Mouse (Mus musculus) neural tube, embryonic 13.5 days (tissue): ENCODE data around the gene Aldh6a1. TPM values are rescaled to one million over a fixed set of nuclear protein-coding genes. Genes with fewer than 3 reads are reported as not detected.

Experiments used
- ATAC-seq: fragments of 200-750 bp; cut with Nextera tagmentation; 2 replicates; pipeline ENCODE4 v1.8.0; 2017; ENCODE audit warnings: low read depth, mild to moderate bottlenecking, moderate TSS enrichment, moderate library complexity
- H3K27ac ChIP-seq: fragments of 300-500 bp; sonication (generic); replicated peaks from 2 replicates; pipeline ENCODE4 v1.5.1; 2015; ENCODE audit warnings: moderate library complexity, mild to moderate bottlenecking, inconsistent platforms
- H3K27me3 ChIP-seq: fragments of 300-500 bp; sonication (generic); 2 replicates; pipeline ENCODE4 v1.6.1; 2015; ENCODE audit warnings: mild to moderate bottlenecking, inconsistent platforms
- H3K36me3 ChIP-seq: fragments of 300-500 bp; sonication (generic); 2 replicates; pipeline ENCODE4 v1.6.1; 2015; ENCODE audit warnings: mild to moderate bottlenecking, inconsistent platforms
- H3K4me1 ChIP-seq: fragments of 300-500 bp; sonication (generic); replicated peaks from 2 replicates; pipeline ENCODE4 v1.6.1; 2015; ENCODE audit warnings: inconsistent platforms
- H3K4me2 ChIP-seq: fragments of 300-500 bp; sonication (generic); 2 replicates; pipeline ENCODE4 v1.6.1; 2015; ENCODE audit warnings: inconsistent platforms, mild to moderate bottlenecking, moderate library complexity
- H3K4me3 ChIP-seq: fragments of 300-500 bp; sonication (generic); 2 replicates; pipeline ENCODE4 v1.5.1; 2015; ENCODE audit warnings: mild to moderate bottlenecking, inconsistent platforms
- H3K9ac ChIP-seq: fragments of 300-500 bp; sonication (generic); 2 replicates; pipeline ENCODE4 v1.6.1; 2015; ENCODE audit warnings: moderate library complexity, mild to moderate bottlenecking, inconsistent platforms
- H3K9me3 ChIP-seq: fragments of 300-500 bp; sonication (generic); 2 replicates; pipeline ENCODE4 v1.6.1; 2016; ENCODE audit warnings: inconsistent platforms
- WGBS: fragments of 180-500 bp; shearing (Covaris S2); methylation state at CpG from one replicate; pipeline ENCODE4 v1.1.7; 2015; 5-methylcytosine and 5-hydroxymethylcytosine counted together
- polyA plus RNA-seq: library from polyadenylated mRNA; unstranded; fragments of >200 nt; fragmentation: Nextera tagmentation; extraction: Ambion mirVana; gene quantifications from 2 replicates; pipeline ENCODE4 v1.2.1, GENCODE M21; 2015

Gene Aldh6a1
- polyA plus RNA-seq, 1 experiment from 2014 or later = 31.9 TPM

DNA sequence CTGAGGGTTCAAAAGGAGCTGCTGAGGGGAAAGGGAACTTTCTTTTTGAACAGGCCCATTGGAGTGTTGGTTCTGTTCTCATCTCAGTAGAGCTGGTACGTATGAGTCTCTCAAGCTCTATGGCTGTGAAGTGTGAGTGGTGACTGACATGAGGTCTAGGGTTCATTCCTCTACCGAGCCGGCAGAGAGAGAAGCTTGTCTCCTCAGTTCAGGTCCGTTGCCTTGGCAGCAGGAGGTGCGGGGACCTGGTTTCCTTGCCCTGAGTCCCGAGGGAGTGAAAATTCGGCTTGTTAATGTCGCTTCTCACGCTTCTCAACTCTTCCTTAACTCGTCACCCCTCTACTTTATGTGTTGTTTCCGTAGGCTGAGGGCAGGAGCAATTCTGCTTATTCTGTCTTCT, 997 bp upstream of the Aldh6a1 start:
- peaks cover 15% of the 10 kb centered on the region; the same call in 1 of the 2 replicates for H3K27me3 ChIP-seq
- no peaks in the 10 kb centered on the region for H3K9me3 ChIP-seq
- H3K27ac ChIP-seq = peak overlapping the region; percentile 74
- peak overlapping the region; percentile 83 for H3K9ac ChIP-seq
- peak overlapping the region; percentile 96 for H3K4me2 ChIP-seq
- no peak for ATAC-seq
- peaks cover 22% of the 10 kb centered on the region for H3K4me1 ChIP-seq
- under 1% methylated on average over 11 of the region's 11 CpGs for WGBS
- peak overlapping the region; percentile 78 for H3K4me3 ChIP-seq
- peaks cover 2% of the 10 kb centered on the region; the same call in 1 of the 2 replicates for H3K36me3 ChIP-seq

DNA sequence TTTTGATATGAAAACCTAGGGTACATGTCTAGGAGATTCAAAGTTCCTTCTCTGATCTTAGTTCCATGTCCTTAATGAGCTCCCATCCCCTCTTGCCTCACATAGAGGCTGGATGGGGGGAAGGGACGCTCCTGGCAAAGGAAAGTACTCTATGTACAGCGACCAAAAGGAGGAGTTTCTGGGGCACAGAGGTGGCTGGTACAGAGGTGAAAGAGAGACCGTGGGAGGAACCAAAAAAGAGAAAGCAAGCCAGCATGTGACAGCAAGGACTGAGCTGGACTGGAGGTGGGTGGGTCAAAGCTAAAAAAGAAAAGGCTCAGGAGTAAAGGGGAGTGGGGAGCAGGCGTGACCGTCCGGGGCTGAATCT, 470 bp downstream of the Aldh6a1 start:
- Histone ChIP-seq H3K27me3 (peaks cover 23% of the 10 kb centered on the region), H3K4me3 (peak overlapping the region; percentile 78), H3K4me2 (peak overlapping the region; percentile 96), H3K27ac (peak overlapping the region; percentile 78), H3K9ac (peak overlapping the region; percentile 74), H3K4me1 (peaks cover 22% of the 10 kb centered on the region), H3K9me3 (no peaks in the 10 kb centered on the region), H3K36me3 (no peaks in the 10 kb centered on the region)
- ATAC-seq = no peak; the same call in 1 of the 2 replicates
- under 1% methylated on average over 6 of the region's 6 CpGs for WGBS

DNA sequence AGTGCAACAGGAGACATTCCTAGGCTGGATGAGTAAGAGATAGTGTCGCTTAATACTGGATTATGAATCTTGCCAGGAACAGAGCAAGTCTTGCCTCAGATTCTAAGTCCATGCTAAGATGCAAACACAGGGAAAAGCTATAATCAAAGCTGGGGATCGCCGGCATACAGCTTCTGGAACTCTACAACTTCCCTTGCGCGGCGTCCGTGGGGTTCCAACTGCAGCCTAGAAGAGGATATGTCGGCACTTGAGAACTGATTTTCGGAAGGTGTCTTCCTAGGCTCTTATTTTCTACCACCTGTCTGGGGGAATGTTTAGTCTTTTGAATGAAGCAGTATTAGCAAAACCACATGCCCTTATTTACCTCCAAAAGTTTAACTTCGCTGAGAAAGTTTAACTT, 917 bp downstream of the Aldh6a1 start:
- no peaks in the 10 kb centered on the region for H3K9me3 ChIP-seq
- peak overlapping the region; percentile 74 for H3K9ac ChIP-seq
- peaks cover 23% of the 10 kb centered on the region for H3K27me3 ChIP-seq
- peak overlapping the region; percentile 78 for H3K4me3 ChIP-seq
- peaks cover 22% of the 10 kb centered on the region for H3K4me1 ChIP-seq
- no peak for ATAC-seq
- WGBS = 51% methylated on average over 10 of the region's 10 CpGs
- H3K36me3 ChIP-seq = no peaks in the 10 kb centered on the region
- H3K27ac ChIP-seq = no peak overlapping the region
- H3K4me2 ChIP-seq = peak overlapping the region; percentile 96

DNA sequence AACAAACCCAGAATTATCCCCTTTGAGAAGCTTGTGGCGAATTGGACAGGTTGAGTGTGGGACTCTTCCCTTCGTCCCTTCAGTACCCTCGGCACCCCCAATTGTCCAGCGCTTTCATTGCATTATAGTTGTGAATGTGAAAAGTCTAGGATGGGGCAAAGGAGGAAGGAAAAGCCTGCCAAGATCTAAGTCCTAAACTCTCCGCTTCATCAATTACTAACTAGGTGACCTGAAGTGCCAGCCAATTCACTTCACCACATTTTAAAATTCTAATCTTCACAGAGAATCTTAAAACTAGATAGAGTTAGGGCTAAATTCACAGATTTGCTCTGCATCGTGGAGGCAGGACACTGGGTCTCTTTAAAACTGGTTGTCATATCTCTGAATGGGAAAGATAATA, 2.6 kb downstream of the Aldh6a1 start:
- Histone ChIP-seq H3K27me3 (peaks cover 23% of the 10 kb centered on the region), H3K9ac (no peak overlapping the region), H3K4me1 (peaks cover 22% of the 10 kb centered on the region), H3K4me2 (no peak overlapping the region), H3K27ac (no peak overlapping the region), H3K9me3 (no peaks in the 10 kb centered on the region), H3K36me3 (no peaks in the 10 kb centered on the region), H3K4me3 (no peak overlapping the region)
- ATAC-seq = no peak
- 83% methylated on average over 6 of the region's 6 CpGs for WGBS

DNA sequence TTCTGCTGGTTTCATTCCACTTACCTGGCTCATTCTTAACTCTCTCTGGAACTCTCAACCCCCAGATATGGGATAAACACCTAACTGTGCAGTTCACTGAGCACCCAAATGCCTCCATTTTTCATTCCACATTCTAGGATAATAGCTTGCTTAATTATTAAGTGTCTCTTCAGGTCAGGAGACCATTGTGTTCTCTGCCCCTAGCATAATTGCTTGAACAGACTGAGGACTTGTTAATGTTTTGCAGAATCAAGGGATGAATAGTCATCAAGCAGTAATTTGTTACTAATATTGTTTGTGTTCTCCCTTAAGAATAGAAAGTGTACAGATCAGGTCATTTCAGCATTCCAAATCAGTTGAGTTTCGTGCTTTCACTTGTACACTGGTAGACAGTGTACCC, 3.4 kb downstream of the Aldh6a1 start:
- WGBS = 73% methylated on average over 1 of the region's 1 CpGs
- Histone ChIP-seq H3K27me3 (peaks cover 23% of the 10 kb centered on the region), H3K9ac (no peak overlapping the region), H3K4me1 (peaks cover 17% of the 10 kb centered on the region), H3K4me3 (no peak overlapping the region), H3K9me3 (no peaks in the 10 kb centered on the region), H3K36me3 (no peaks in the 10 kb centered on the region), H3K4me2 (no peak overlapping the region), H3K27ac (no peak overlapping the region)
- no peak for ATAC-seq

DNA sequence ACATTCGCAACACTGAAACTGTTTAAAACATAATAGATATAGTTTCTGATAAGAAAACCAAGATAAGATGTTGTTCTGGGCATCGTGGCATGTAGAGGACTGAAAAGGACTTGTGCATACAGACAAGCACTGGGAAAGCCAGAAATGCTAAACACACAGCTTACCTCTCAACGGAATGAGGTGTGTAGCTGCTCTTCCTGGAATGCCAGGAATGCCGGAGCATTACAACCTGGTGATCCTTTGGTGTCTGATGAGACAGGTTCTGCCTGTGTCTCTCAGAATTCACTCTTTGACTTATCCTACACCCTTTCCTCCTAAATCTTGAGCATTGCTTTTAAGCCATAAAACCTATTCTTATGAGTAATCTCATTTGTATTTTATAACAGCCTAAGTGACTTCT, 8.3 kb downstream of the Aldh6a1 start:
- no peaks in the 10 kb centered on the region for H3K9me3 ChIP-seq
- no peak overlapping the region for H3K27ac ChIP-seq
- WGBS = 80% methylated on average over 4 of the region's 4 CpGs
- H3K27me3 ChIP-seq = peaks cover 15% of the 10 kb centered on the region
- no peaks in the 10 kb centered on the region for H3K4me1 ChIP-seq
- ATAC-seq = no peak
- H3K9ac ChIP-seq = no peak overlapping the region
- H3K4me3 ChIP-seq = no peak overlapping the region
- H3K36me3 ChIP-seq = 0 out of 2 replicates have a peak, but pooled peaks cover 11% of the 10 kb centered on the region
- no peak overlapping the region for H3K4me2 ChIP-seq

DNA sequence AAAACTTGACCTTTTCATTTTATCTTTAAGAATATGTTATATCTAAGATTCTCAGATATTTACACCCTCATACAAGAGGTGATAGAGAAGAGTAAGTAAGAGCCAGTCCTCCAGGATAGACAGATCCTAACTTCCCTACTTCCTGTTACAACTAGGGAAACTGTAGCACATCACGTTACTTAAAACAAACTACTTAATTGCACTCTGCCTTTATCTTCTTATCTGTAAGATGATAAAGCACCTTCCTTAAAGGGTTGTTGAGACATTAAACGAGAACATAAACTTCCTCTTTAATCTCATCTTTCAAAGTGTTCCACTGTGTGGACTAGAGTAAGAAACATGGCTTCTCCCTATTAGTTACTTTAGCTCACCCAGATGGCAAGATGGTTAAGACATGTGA, 12.1 kb downstream of the Aldh6a1 start:
- 82% methylated on average over 2 of the region's 2 CpGs for WGBS
- no peak overlapping the region for H3K9ac ChIP-seq
- no peak overlapping the region for H3K27ac ChIP-seq
- no peaks in the 10 kb centered on the region for H3K9me3 ChIP-seq
- H3K36me3 ChIP-seq = peaks cover 26% of the 10 kb centered on the region
- no peak overlapping the region for H3K4me3 ChIP-seq
- no peaks in the 10 kb centered on the region for H3K4me1 ChIP-seq
- no peak overlapping the region for H3K4me2 ChIP-seq
- no peak for ATAC-seq
- no peaks in the 10 kb centered on the region for H3K27me3 ChIP-seq

DNA sequence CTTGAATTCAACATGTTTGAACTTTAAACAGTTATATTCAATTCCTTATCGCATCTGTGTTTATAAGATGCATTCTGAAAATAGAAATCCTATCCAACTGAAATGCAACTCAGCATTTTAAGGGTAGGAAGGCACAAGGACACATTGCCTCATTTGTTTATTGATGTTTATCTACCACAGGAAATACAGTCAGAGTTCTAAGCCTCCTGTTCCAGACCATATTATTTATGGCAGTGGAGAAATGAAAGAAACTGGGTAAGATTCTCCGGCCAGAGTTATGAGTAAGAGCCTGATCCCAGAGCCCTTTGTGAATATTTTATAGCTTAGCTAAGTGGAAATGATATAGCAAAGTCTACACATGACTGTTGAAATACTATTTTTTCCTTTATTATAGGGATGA, 21.0 kb downstream of the Aldh6a1 start:
- Histone ChIP-seq H3K27ac (no peak overlapping the region), H3K4me1 (no peaks in the 10 kb centered on the region), H3K27me3 (no peaks in the 10 kb centered on the region), H3K4me3 (no peak overlapping the region), H3K9ac (no peak overlapping the region), H3K4me2 (no peak overlapping the region), H3K9me3 (no peaks in the 10 kb centered on the region), H3K36me3 (peaks cover 27% of the 10 kb centered on the region)
- no peak for ATAC-seq
- 86% methylated on average over 2 of the region's 2 CpGs for WGBS

DNA sequence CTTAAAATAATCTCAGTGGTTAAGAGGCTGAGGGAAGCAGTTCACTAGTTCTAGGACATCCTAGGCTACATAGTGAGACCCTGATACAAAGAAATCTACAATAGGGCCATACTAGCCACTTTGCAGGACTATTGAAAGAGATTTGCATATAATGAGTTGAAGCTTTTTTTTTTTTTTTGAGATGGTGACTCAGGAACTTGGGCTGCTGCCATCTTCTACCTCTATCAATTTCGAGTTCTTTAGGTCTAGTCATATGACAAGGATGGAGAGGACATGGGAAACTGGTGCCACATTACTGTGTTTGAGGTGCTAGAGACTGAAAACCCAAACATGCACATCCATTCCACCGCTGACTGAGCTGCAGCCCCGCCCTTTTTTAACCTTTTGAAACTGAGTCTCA, 26.8 kb downstream of the Aldh6a1 start:
- WGBS = 52% methylated on average over 3 of the region's 3 CpGs
- H3K4me2 ChIP-seq = no peak overlapping the region

DNA sequence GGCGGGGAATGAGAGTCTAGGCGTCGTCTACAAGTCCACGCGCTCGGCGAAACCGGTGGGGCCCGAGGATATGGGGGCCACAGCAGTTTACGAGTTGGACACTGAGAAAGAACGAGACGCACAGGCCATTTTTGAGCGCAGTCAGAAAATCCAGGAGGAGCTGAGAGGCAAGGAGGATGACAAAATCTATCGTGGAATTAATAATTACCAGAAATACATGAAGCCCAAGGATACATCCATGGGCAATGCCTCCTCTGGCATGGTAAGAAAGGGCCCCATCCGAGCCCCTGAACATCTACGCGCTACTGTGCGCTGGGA, 33.2 kb downstream of the Aldh6a1 start:
- WGBS = 35% methylated on average over 18 of the region's 18 CpGs
- Histone ChIP-seq H3K9ac (peak overlapping the region; percentile 78), H3K36me3 (peaks cover 6% of the 10 kb centered on the region; the same call in 1 of the 2 replicates), H3K4me1 (peaks cover 9% of the 10 kb centered on the region), H3K27me3 (no peaks in the 10 kb centered on the region), H3K27ac (peak overlapping the region; percentile 80), H3K4me2 (peak overlapping the region; percentile 81), H3K4me3 (peak overlapping the region; percentile 52), H3K9me3 (no peaks in the 10 kb centered on the region)
- ATAC-seq = no peak; the same call in none of the 2 replicates

More for the DNA sequence above, 26.8 kb downstream of the Aldh6a1 start:
- no peak for ATAC-seq
- Histone ChIP-seq H3K9me3 (no peaks in the 10 kb centered on the region), H3K36me3 (peaks cover 4% of the 10 kb centered on the region; the same call in 1 of the 2 replicates), H3K27ac (no peak overlapping the region), H3K27me3 (no peaks in the 10 kb centered on the region), H3K4me3 (no peak overlapping the region), H3K9ac (no peak overlapping the region), H3K4me1 (no peaks in the 10 kb centered on the region)

DNA sequence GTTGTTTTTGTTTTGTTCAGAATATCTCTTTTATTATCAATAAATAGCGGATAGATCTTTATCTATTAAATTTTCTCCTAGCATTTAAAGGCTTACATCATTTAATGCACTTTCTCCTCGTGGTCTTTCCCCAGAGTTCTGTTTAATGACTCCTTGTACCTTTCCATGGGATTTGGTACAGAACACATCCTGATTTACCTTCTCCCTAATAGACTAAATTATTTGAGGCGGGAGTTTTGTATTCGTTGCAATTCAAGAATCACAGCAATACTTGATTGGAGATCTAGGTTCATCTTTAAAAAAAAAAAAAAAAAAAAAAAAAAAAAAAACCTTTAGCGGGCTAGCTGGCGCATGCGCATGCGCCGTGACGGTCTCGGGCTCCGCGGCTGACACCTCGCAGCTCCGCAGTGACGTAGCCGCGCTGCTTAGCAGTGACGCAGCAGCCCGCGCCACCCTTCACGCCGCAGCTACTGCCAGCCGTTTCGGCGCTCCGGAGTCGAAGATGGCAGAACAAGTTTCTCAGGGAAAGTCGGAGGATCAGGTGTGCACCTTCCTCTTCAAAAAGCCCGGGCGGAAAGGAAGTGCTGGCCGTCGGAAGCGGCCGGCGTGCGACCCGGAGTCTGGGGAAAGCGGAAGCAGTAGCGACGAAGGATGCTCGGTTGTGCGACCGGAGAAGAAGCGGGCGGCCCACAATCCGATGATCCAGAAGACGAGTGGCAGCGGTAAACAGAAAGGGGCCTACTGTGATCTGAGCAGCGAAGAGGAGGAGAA, 33.8 kb downstream of the Aldh6a1 start, which contains the start of gene Rnf113a2:
Rnf113a2 (plus strand) TSS at position 363 of the 771 bp plus-strand sequence.
- Histone ChIP-seq H3K27ac (peak within 1 kb of the TSS; percentile 80), H3K9ac (peak within 1 kb of the TSS; percentile 78), H3K4me1 (peaks cover 9% of the 10 kb centered on the region), H3K27me3 (no peaks in the 10 kb centered on the region), H3K4me2 (peak within 1 kb of the TSS; percentile 81), H3K9me3 (no peaks in the 10 kb centered on the region), H3K36me3 (peaks cover 6% of the 10 kb centered on the region; the same call in 1 of the 2 replicates), H3K4me3 (peak within 1 kb of the TSS; percentile 52)
- WGBS = 2% methylated on average over 50 of the region's 50 CpGs
- ATAC-seq = peak; percentile 95

DNA sequence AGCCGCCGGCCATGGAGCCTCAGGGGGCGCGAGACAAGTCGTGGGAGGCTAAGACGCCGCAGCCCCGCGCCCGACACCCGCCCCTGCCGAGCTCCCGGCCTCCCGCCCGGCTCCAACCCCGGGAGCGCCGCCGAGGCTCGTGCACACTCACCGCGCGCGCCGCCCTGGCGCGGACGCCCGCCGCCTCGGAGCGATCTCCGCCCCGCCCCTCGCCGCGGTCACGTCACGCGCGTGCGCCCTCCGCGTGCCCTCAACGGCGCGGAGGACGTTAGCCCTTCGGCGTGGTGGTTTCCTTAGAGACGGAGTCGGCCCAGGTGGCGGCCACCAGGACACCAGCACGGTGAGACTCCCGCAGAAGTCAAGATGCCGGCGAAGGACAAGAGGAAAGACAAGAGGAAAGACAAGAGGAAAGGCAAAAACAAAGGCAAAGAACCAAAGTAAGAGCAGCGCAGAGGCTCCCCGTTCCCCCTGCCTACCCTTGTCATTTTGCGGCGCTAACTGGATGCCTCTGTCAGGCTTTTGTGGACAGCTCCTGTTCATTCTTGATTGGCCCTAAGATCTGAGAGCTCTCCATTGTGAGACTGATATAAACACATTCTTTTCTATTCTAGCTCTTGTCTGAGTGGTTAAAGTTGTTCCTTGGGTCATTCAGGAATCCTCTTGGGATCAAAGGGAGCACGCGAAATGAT, 41.8 kb downstream of the Aldh6a1 start, which contains the start of the genes Entpd5 and Bbof1:
Entpd5 (minus strand) TSS at position 211 of the 689 bp plus-strand sequence.
Bbof1 (plus strand) TSS at position 253 of the 689 bp plus-strand sequence.
- peak within 1 kb of the TSS; percentile 78 for H3K4me3 ChIP-seq
- H3K27ac ChIP-seq = peak within 1 kb of the TSS; percentile 93
- peaks cover 14% of the 10 kb centered on the region for H3K4me1 ChIP-seq
- 2% methylated on average over 55 of the region's 63 CpGs for WGBS
- peaks cover 3% of the 10 kb centered on the region; the same call in 1 of the 2 replicates for H3K27me3 ChIP-seq
- peak; percentile 96 for ATAC-seq
- peak within 1 kb of the TSS; percentile 87 for H3K4me2 ChIP-seq
- H3K36me3 ChIP-seq = no peaks in the 10 kb centered on the region
- H3K9me3 ChIP-seq = no peaks in the 10 kb centered on the region
- peak within 1 kb of the TSS; percentile 86 for H3K9ac ChIP-seq
